In genomic region chr19:47463206-47463605, GRCm38 (mm10) we compare ENCODE assay signal across 7 mouse cellular contexts. TPM values are rescaled to one million over a fixed set of nuclear protein-coding genes. Genes with fewer than 3 reads are reported as not detected.
A peak's percentile ranks its signal among the peaks of the same experiment; 100 is the strongest.
DNase-seq lines count a peak whose midpoint lies in the region; ATAC-seq and TF ChIP-seq lines count a peak whose summit lies in the region.

No protein-coding gene starts in this region.

- WGBS in thymus, adult 2 months = 3% methylated on average over 13 of the region's 13 CpGs
- WGBS in forebrain, embryonic 13.5 days = under 1% methylated on average over 13 of the region's 13 CpGs
- WGBS in liver, embryonic 14.5 days (ENCODE audit: insufficient replicate concordance) = 6% methylated on average over 13 of the region's 13 CpGs
- WGBS in stomach, embryonic 14.5 days = 1% methylated on average over 13 of the region's 13 CpGs

- ATAC-seq in forebrain, embryonic 13.5 days = no peak
- no peak for ATAC-seq in liver, embryonic 14.5 days (ENCODE audit: insufficient read depth)
- ATAC-seq in stomach, embryonic 14.5 days (ENCODE audit: insufficient number of reproducible peaks, insufficient read depth, low FRiP score, low read depth) = no peak

- TF ChIP-seq EP300 in liver, embryonic 14.5 days (IDR thresholded peaks at IDR 0.05; ENCODE audit: low read depth) = no peak

- no peaks in the 10 kb centered on the region for H3K9me3 ChIP-seq in forebrain, embryonic 13.5 days (replicated peaks)
- H3K9me3 ChIP-seq in liver, embryonic 14.5 days (ENCODE audit: control insufficient read depth, low read length) = no peaks in the 10 kb centered on the region; the same call in 1 of the 2 replicates
- H3K9me3 ChIP-seq in stomach, embryonic 14.5 days (ENCODE audit: control insufficient read depth, low read depth, low read length) = 0 out of 2 replicates have a peak, but pooled peaks cover 3% of the 10 kb centered on the region

- DNase-seq in thymus, adult 2 months = no peak
- DNase-seq in thymus, postnatal 0 days (ENCODE audit: low spot score) = no peak
- no peak for DNase-seq in liver, embryonic 14.5 days (ENCODE audit: low read depth in 3 of 3, low spot score in 3 of 3)
- DNase-seq in layer of hippocampus, postnatal 25 days (ENCODE audit: extremely low spot score in 1 of 2, low spot score in 1 of 2) = no peak
- DNase-seq in urinary bladder, postnatal 14 days (ENCODE audit: low spot score) = no peak

- TF ChIP-seq CTCF in thymus, adult 2 months (IDR thresholded peaks at IDR 0.05; ENCODE audit: borderline replicate concordance, control insufficient read depth, extremely low read depth, insufficient read depth, low read length, poor library complexity) = no peak
- no peak for TF ChIP-seq CTCF in liver, embryonic 14.5 days (IDR thresholded peaks at IDR 0.05; ENCODE audit: low read depth)

- peaks cover 35% of the 10 kb centered on the region for H3K4me1 ChIP-seq in thymus, adult 2 months (replicated peaks; ENCODE audit: control insufficient read depth, insufficient read depth, low read length)
- peaks cover 44% of the 10 kb centered on the region for H3K4me1 ChIP-seq in forebrain, embryonic 13.5 days
- H3K4me1 ChIP-seq in liver, embryonic 14.5 days (replicated peaks; ENCODE audit: control insufficient read depth in 2 of 2, insufficient read depth in 2 of 2, low read length in 1 of 2) = peaks cover 4 to 30% of the 10 kb centered on the region in 2 experiments
- peaks cover 37% of the 10 kb centered on the region for H3K4me1 ChIP-seq in stomach, embryonic 14.5 days (ENCODE audit: control insufficient read depth, insufficient read depth, low read length)

- H3K9ac ChIP-seq in forebrain, embryonic 13.5 days = peak overlapping the region; percentile 89
- peak overlapping the region; percentile 68 for H3K9ac ChIP-seq in liver, embryonic 14.5 days (replicated peaks)
- peak overlapping the region; percentile 80 for H3K9ac ChIP-seq in stomach, embryonic 14.5 days (replicated peaks; ENCODE audit: low read depth, low read length)

- no peak for TF ChIP-seq POLR2A in thymus, adult 2 months (IDR thresholded peaks at IDR 0.05; ENCODE audit: control insufficient read depth, extremely low read depth, insufficient read depth, low read length, poor library complexity)

- H3K4me2 ChIP-seq in forebrain, embryonic 13.5 days = peak overlapping the region; percentile 94
- peak overlapping the region; percentile 87 for H3K4me2 ChIP-seq in liver, embryonic 14.5 days (ENCODE audit: low read depth)
- peak overlapping the region; percentile 87 for H3K4me2 ChIP-seq in stomach, embryonic 14.5 days (replicated peaks; ENCODE audit: low read depth, low read length)

- no peaks in the 10 kb centered on the region for H3K36me3 ChIP-seq in thymus, adult 2 months (ENCODE audit: control insufficient read depth, insufficient read depth, low read length)
- H3K36me3 ChIP-seq in forebrain, embryonic 13.5 days (ENCODE audit: poor library complexity, severe bottlenecking) = 0 out of 2 replicates have a peak, but pooled peaks cover 7% of the 10 kb centered on the region
- H3K36me3 ChIP-seq in liver, embryonic 14.5 days (replicated peaks; ENCODE audit: control insufficient read depth, insufficient read depth, low read depth) = no peaks in the 10 kb centered on the region
- no peaks in the 10 kb centered on the region for H3K36me3 ChIP-seq in stomach, embryonic 14.5 days (ENCODE audit: control insufficient read depth, insufficient read depth, low read length)

- peak overlapping the region; percentile 73 for H3K4me3 ChIP-seq in thymus, adult 2 months (ENCODE audit: control insufficient read depth, insufficient read depth, low read length)
- peak overlapping the region; percentile 77 for H3K4me3 ChIP-seq in forebrain, embryonic 13.5 days
- H3K4me3 ChIP-seq in liver, embryonic 14.5 days (ENCODE audit: insufficient read depth in 1 of 2, low read depth in 2 of 2, low read length in 2 of 2) = peak overlapping the region; percentile 71 to 77
- H3K4me3 ChIP-seq in stomach, embryonic 14.5 days (ENCODE audit: low read depth, low read length) = peak overlapping the region; percentile 82

- no peak overlapping the region for H3K27ac ChIP-seq in thymus, adult 2 months (ENCODE audit: control insufficient read depth, insufficient read depth, low read length)
- H3K27ac ChIP-seq in forebrain, embryonic 13.5 days = no peak overlapping the region; the same call in 1 of the 2 replicates
- H3K27ac ChIP-seq in liver, embryonic 14.5 days = no peak overlapping the region
- H3K27ac ChIP-seq in stomach, embryonic 14.5 days (ENCODE audit: low read length) = no peak overlapping the region

- H3K27me3 ChIP-seq in thymus, adult 2 months (ENCODE audit: control insufficient read depth, insufficient read depth, low read length) = no peaks in the 10 kb centered on the region
- no peaks in the 10 kb centered on the region for H3K27me3 ChIP-seq in forebrain, embryonic 13.5 days
- peaks cover 29% of the 10 kb centered on the region for H3K27me3 ChIP-seq in liver, embryonic 14.5 days (ENCODE audit: control insufficient read depth, insufficient read depth, low read length)
- H3K27me3 ChIP-seq in stomach, embryonic 14.5 days (ENCODE audit: control insufficient read depth, insufficient read depth, low read length) = no peaks in the 10 kb centered on the region

RNA-seq across cellular contexts. Expression of gene Sh3pxd2a, which starts 1.0 kb away (rescaled TPM):
- 19.4 and 21.0 TPM in 2 replicates for polyA plus RNA-seq in thymus, adult 2 months (2012; rRNA removed)
- 2.0 and 2.6 TPM in 2 replicates for polyA plus RNA-seq in thymus, postnatal 0 days (2015; fragmentation: Nextera tagmentation; extraction: Ambion mirVana)
- 3.0 and 3.6 TPM in 2 replicates for polyA plus RNA-seq in forebrain, embryonic 13.5 days (2015; fragmentation: Nextera tagmentation; extraction: Ambion mirVana)
- 1.2 and 1.6 TPM in 2 replicates for polyA plus RNA-seq in liver, embryonic 14.5 days (2012; rRNA removed)
- polyA plus RNA-seq in liver, embryonic 14.5 days (2014; fragmentation: Nextera tagmentation; extraction: Ambion mirVana) = 0.50 and 0.67 TPM in 2 replicates
- polyA plus RNA-seq in stomach, embryonic 14.5 days (2014; fragmentation: Nextera tagmentation; extraction: Ambion mirVana) = 13.6 and 13.7 TPM in 2 replicates
- 10 to 100 TPM; 31.9 to 36.9 TPM for total RNA-seq in layer of hippocampus, postnatal 25 days (2021)
